31 mouse cellular contexts compared by ENCODE assay signal in the genomic region with DNA sequence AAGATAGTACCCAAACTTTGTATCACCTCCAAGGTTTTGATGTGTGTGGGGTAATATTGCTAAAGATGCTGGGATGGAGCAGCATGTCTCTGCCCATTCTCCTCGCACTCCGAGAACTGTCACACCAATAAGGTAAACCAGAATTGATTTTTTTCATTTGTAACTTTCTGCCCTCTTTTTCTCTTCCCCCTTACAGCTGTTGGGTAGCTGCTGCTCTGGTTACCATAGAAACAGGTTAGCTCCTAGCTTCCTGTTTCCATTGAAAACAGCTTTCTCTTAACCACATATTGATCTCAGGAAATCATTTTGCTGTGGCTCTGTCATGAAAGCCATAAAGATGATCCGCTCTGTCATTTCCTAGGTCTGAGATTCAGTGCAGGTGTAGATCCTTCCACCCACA. TPM values are rescaled to one million over a fixed set of nuclear protein-coding genes. Genes with fewer than 3 reads are reported as not detected.
DNase-seq lines count a peak whose midpoint lies in the region; ATAC-seq and TF ChIP-seq lines count a peak whose summit lies in the region.
"Had no signal": no experiment of that assay in that cellular context is flagged by ENCODE, and none has a peak within 500 bp of the region (broad histone marks: within the 10 kb centered on the region; RNA-seq: fewer than 3 reads in every experiment).

No protein-coding gene starts in this region.

- H3K27ac ChIP-seq in forebrain, embryonic 14.5 days (ENCODE audit: low read depth, low read length) = no peak overlapping the region
- H3K27ac ChIP-seq in forebrain, embryonic 16.5 days (ENCODE audit: low read length) = no peak overlapping the region
- H3K27ac ChIP-seq in hindbrain, postnatal 0 days = no peak overlapping the region
- H3K27ac ChIP-seq in hindbrain, embryonic 10.5 days = no peak overlapping the region
- no peak overlapping the region; the same call in 1 of the 2 replicates for H3K27ac ChIP-seq in midbrain, postnatal 0 days (ENCODE audit: low read depth, low read length)
- H3K27ac ChIP-seq: embryonic facial prominence, embryonic 12.5 days; heart, embryonic 10.5 days; heart, embryonic 15.5 days; limb, embryonic 10.5 days; limb, embryonic 15.5 days; liver, embryonic 13.5 days; macrophage had no signal

- peak; percentile 31 for DNase-seq in forebrain, embryonic 14.5 days (ENCODE audit: low spot score)
- peak; percentile 8 for DNase-seq in hindbrain, postnatal 0 days (ENCODE audit: low spot score)
- no peak for DNase-seq in hindbrain, embryonic 10.5 days (ENCODE audit: low spot score)
- peak; percentile 7 for DNase-seq in midbrain, postnatal 0 days (ENCODE audit: low spot score)
- DNase-seq in retina, postnatal 1 day = no peak
- DNase-seq in cerebellum, adult 18-20 months = no peak
- DNase-seq: adrenal gland, adult 2 months; adrenal gland, postnatal 36 days; cerebellum, adult 8-10 months; cerebellum, postnatal 25 days; gastrocnemius, postnatal 10 days; kidney, adult 8-10 months; kidney, postnatal 10 days; layer of hippocampus, postnatal 36 days; liver, embryonic 13.5 days; lung, adult 18-20 months; right cerebral cortex, adult 18-20 months; thymus, postnatal 4 days had no signal

- TF ChIP-seq CTCF in hindbrain, postnatal 0 days (IDR thresholded peaks at IDR 0.05; ENCODE audit: low read depth) = no peak
- TF ChIP-seq CTCF in midbrain, postnatal 0 days (IDR thresholded peaks at IDR 0.05) = no peak

- WGBS in forebrain, embryonic 14.5 days = 84% methylated on average over 3 of the region's 3 CpGs
- WGBS in forebrain, embryonic 16.5 days = 84% methylated on average over 3 of the region's 3 CpGs
- WGBS in hindbrain, postnatal 0 days = 76% methylated on average over 3 of the region's 3 CpGs
- 91% methylated on average over 3 of the region's 3 CpGs for WGBS in hindbrain, embryonic 10.5 days
- WGBS in midbrain, postnatal 0 days = 55% methylated on average over 3 of the region's 3 CpGs

- H3K4me1 ChIP-seq in forebrain, embryonic 14.5 days (ENCODE audit: control insufficient read depth, insufficient read depth, low read length) = no peaks in the 10 kb centered on the region
- no peaks in the 10 kb centered on the region for H3K4me1 ChIP-seq in forebrain, embryonic 16.5 days (replicated peaks; ENCODE audit: control insufficient read depth, insufficient read depth, low read length)
- H3K4me1 ChIP-seq in hindbrain, postnatal 0 days (ENCODE audit: insufficient read depth, low read length) = no peaks in the 10 kb centered on the region
- H3K4me1 ChIP-seq in hindbrain, embryonic 10.5 days (replicated peaks) = no peaks in the 10 kb centered on the region
- H3K4me1 ChIP-seq in midbrain, postnatal 0 days (ENCODE audit: insufficient read depth, low read length) = peaks cover 4% of the 10 kb centered on the region; the same call in 1 of the 2 replicates
- H3K4me1 ChIP-seq: embryonic facial prominence, embryonic 12.5 days; heart, embryonic 10.5 days; heart, embryonic 15.5 days; limb, embryonic 15.5 days; liver, embryonic 13.5 days had no signal

- no peaks in the 10 kb centered on the region for H3K27me3 ChIP-seq in forebrain, embryonic 14.5 days (replicated peaks; ENCODE audit: control insufficient read depth, insufficient read depth, low read length)
- H3K27me3 ChIP-seq in forebrain, embryonic 16.5 days (replicated peaks; ENCODE audit: control insufficient read depth, insufficient read depth, low read length) = no peaks in the 10 kb centered on the region; the same call in 1 of the 2 replicates
- H3K27me3 ChIP-seq in hindbrain, postnatal 0 days (ENCODE audit: insufficient read depth, low read length) = no peaks in the 10 kb centered on the region
- H3K27me3 ChIP-seq in hindbrain, embryonic 10.5 days (ENCODE audit: insufficient read depth, poor library complexity, severe bottlenecking) = peaks cover 9% of the 10 kb centered on the region
- H3K27me3 ChIP-seq in midbrain, postnatal 0 days (ENCODE audit: insufficient read depth, low read length) = no peaks in the 10 kb centered on the region

- no peak overlapping the region for H3K9ac ChIP-seq in forebrain, embryonic 14.5 days (ENCODE audit: low read length)
- H3K9ac ChIP-seq in forebrain, embryonic 16.5 days (replicated peaks; ENCODE audit: low read depth, low read length) = no peak overlapping the region
- no peak overlapping the region for H3K9ac ChIP-seq in hindbrain, postnatal 0 days (replicated peaks; ENCODE audit: low read length)
- no peak overlapping the region for H3K9ac ChIP-seq in midbrain, postnatal 0 days (replicated peaks; ENCODE audit: low read length, poor library complexity, severe bottlenecking)
- H3K9ac ChIP-seq: embryonic facial prominence, embryonic 12.5 days; heart, embryonic 15.5 days; limb, embryonic 15.5 days; liver, embryonic 13.5 days had no signal

- H3K4me3 ChIP-seq in forebrain, embryonic 14.5 days (ENCODE audit: low read depth, low read length) = no peak overlapping the region
- no peak overlapping the region for H3K4me3 ChIP-seq in forebrain, embryonic 16.5 days (replicated peaks; ENCODE audit: low read length)
- H3K4me3 ChIP-seq in hindbrain, postnatal 0 days (ENCODE audit: low read length) = no peak overlapping the region
- H3K4me3 ChIP-seq in hindbrain, embryonic 10.5 days = no peak overlapping the region
- no peak overlapping the region for H3K4me3 ChIP-seq in midbrain, postnatal 0 days (ENCODE audit: low read depth, low read length)
- H3K4me3 ChIP-seq: embryonic facial prominence, embryonic 12.5 days; heart, embryonic 10.5 days; heart, embryonic 15.5 days; limb, embryonic 10.5 days; limb, embryonic 15.5 days; liver, embryonic 13.5 days had no signal

- H3K9me3 ChIP-seq in forebrain, embryonic 14.5 days (replicated peaks; ENCODE audit: control insufficient read depth, low read length) = no peaks in the 10 kb centered on the region
- H3K9me3 ChIP-seq in forebrain, embryonic 16.5 days (ENCODE audit: control insufficient read depth, low read length) = no peaks in the 10 kb centered on the region
- no peaks in the 10 kb centered on the region for H3K9me3 ChIP-seq in hindbrain, postnatal 0 days (ENCODE audit: low read length)
- no peaks in the 10 kb centered on the region for H3K9me3 ChIP-seq in hindbrain, embryonic 10.5 days
- H3K9me3 ChIP-seq in midbrain, postnatal 0 days (ENCODE audit: low read length) = no peaks in the 10 kb centered on the region
- H3K9me3 ChIP-seq: embryonic facial prominence, embryonic 12.5 days; heart, embryonic 10.5 days; heart, embryonic 15.5 days; limb, embryonic 10.5 days; limb, embryonic 15.5 days; liver, embryonic 13.5 days had no signal

- no peak overlapping the region for H3K4me2 ChIP-seq in forebrain, embryonic 14.5 days (ENCODE audit: low read length)
- no peak overlapping the region for H3K4me2 ChIP-seq in forebrain, embryonic 16.5 days (ENCODE audit: low read length)
- H3K4me2 ChIP-seq in hindbrain, postnatal 0 days (ENCODE audit: low read depth, low read length) = no peak overlapping the region
- no peak overlapping the region for H3K4me2 ChIP-seq in midbrain, postnatal 0 days (ENCODE audit: low read depth, low read length, poor library complexity, severe bottlenecking)
- H3K4me2 ChIP-seq: embryonic facial prominence, embryonic 12.5 days; heart, embryonic 15.5 days; limb, embryonic 15.5 days; liver, embryonic 13.5 days had no signal

- H3K36me3 ChIP-seq in forebrain, embryonic 14.5 days (ENCODE audit: control insufficient read depth, insufficient read depth, low read length) = no peaks in the 10 kb centered on the region
- no peaks in the 10 kb centered on the region for H3K36me3 ChIP-seq in forebrain, embryonic 16.5 days (ENCODE audit: control insufficient read depth, insufficient read depth)
- no peaks in the 10 kb centered on the region for H3K36me3 ChIP-seq in hindbrain, postnatal 0 days (ENCODE audit: insufficient read depth, low read length)
- no peaks in the 10 kb centered on the region for H3K36me3 ChIP-seq in hindbrain, embryonic 10.5 days
- no peaks in the 10 kb centered on the region for H3K36me3 ChIP-seq in midbrain, postnatal 0 days (ENCODE audit: insufficient read depth, low read length)
- H3K36me3 ChIP-seq: embryonic facial prominence, embryonic 12.5 days; heart, embryonic 10.5 days; heart, embryonic 15.5 days; limb, embryonic 10.5 days; limb, embryonic 15.5 days; liver, embryonic 13.5 days had no signal

- no peak for ATAC-seq in forebrain, embryonic 14.5 days
- no peak for ATAC-seq in forebrain, embryonic 16.5 days
- 0 out of 2 replicates have a peak, but pooled peaks have one; percentile 35 for ATAC-seq in hindbrain, postnatal 0 days
- ATAC-seq in hematopoietic stem cell, adult 5-6 weeks (replicated peaks in 1 of 2; ENCODE audit: insufficient read depth in 1 of 2, low FRiP score in 2 of 2, low TSS enrichment in 1 of 2, low read depth in 1 of 2, poor library complexity in 2 of 2, severe bottlenecking in 2 of 2) = peak; percentile 32 to 37; a peak in 2 of 4 replicates
- ATAC-seq in midbrain, postnatal 0 days (ENCODE audit: low FRiP score) = peak; percentile 13; the same call in 1 of the 2 replicates
- ATAC-seq: CD4-positive, CD25-positive, alpha-beta regulatory T cell, adult 4 months; intestine, embryonic 16.5 days; lung, postnatal 0 days had no signal

RNA-seq across cellular contexts. Expression of gene Kcnc2, which starts 7.1 kb away (rescaled TPM):
- 3.5 and 4.4 TPM in 2 replicates for polyA plus RNA-seq in forebrain, embryonic 14.5 days (2014; fragmentation: Nextera tagmentation; extraction: Ambion mirVana)
- 5.7 and 7.8 TPM in 2 replicates for polyA plus RNA-seq in forebrain, embryonic 16.5 days (2015; fragmentation: Nextera tagmentation; extraction: Ambion mirVana)
- total RNA-seq in hindbrain, postnatal 0 days (2014; rRNA removed) = 11.6 and 11.9 TPM in 2 replicates
- 4.6 and 5.2 TPM in 2 replicates for polyA plus RNA-seq in hindbrain, postnatal 0 days (2015; fragmentation: Nextera tagmentation; extraction: Ambion mirVana)
- polyA plus RNA-seq in hindbrain, embryonic 10.5 days (2016; fragmentation: Nextera tagmentation; extraction: Ambion mirVana) = 0.81 and 0.93 TPM in 2 replicates
- total RNA-seq in hematopoietic stem cell, adult 5-6 weeks (2017) = not detected in 2 replicates
- total RNA-seq in midbrain, postnatal 0 days (2014; rRNA removed) = 20.6 and 23.7 TPM in 2 replicates
- 7.0 and 7.2 TPM in 2 replicates for polyA plus RNA-seq in midbrain, postnatal 0 days (2015; fragmentation: Nextera tagmentation; extraction: Ambion mirVana)
- total RNA-seq: megakaryocyte-erythroid progenitor cell, adult 5-6 weeks; neutrophil, adult 5-6 weeks had no signal
- polyA plus RNA-seq: CD4-positive, CD25-positive, alpha-beta regulatory T cell, adult 4 months; macrophage had no signal

Comparison
In these comparisons a context has a peak if more than half of its experiments do, and no peak if none do; other contexts are left out.
1. DNase-seq: peak in forebrain, embryonic 14.5 days (single experiment), hindbrain, postnatal 0 days (single experiment) and midbrain, postnatal 0 days (single experiment); none in hindbrain, embryonic 10.5 days (single experiment), retina, postnatal 1 day (single experiment) and cerebellum, adult 18-20 months (0 of 2).
2. ATAC-seq: peak in hindbrain, postnatal 0 days (single experiment), hematopoietic stem cell, adult 5-6 weeks (2 of 2) and midbrain, postnatal 0 days (single experiment); none in forebrain, embryonic 14.5 days (single experiment) and forebrain, embryonic 16.5 days (single experiment).